Mouse (Mus musculus): Measurements from ENCODE around the gene Cnga1.
"Not testable (repeated sequence)": the region's sequence is repeated elsewhere in the genome, so short reads cannot be mapped to it uniquely, and the experiment has no call there.

The Cnga1 gene

DNA sequence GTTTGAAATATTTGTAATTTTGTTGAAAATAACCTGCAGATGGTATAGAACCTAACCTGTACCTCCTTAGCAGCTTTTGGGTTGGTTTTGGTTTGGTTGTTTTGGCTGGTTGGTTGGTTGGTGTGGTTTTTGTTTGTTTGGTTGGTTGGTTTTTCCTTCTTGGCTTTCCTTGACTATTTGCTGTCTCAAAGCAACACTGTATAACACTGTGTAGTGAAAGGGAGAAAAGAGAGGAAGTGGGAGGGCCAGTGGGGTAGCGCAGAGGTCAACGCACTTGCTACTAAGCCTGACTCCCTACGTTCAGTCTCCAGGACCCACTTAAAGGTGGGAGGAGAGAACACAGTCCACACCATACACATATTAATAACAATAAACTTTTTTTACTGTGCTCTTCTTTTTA lies 7.5 kb downstream of the Cnga1 start:
- DNase-seq, result no peak

DNA sequence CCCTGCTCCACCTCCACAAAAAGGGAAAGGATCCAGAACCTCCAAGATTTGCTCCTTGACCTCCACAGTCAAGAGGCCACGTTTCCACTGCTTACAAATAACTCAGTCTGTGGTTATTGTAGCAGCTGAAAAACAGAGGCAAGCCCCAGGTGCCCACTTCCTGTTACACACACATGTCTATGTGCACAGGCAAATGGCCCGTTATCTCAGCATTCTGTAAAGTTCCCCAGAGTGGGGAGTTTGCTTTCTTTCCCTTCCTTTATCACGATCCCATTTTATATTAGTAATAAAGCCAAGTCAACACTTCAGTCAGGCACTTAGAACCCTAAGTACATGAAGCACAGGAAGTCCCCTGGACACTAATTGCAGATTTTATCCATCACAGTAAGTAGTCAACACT lies 8.0 kb downstream of the Cnga1 start:
- DNase-seq, result no peak

DNA sequence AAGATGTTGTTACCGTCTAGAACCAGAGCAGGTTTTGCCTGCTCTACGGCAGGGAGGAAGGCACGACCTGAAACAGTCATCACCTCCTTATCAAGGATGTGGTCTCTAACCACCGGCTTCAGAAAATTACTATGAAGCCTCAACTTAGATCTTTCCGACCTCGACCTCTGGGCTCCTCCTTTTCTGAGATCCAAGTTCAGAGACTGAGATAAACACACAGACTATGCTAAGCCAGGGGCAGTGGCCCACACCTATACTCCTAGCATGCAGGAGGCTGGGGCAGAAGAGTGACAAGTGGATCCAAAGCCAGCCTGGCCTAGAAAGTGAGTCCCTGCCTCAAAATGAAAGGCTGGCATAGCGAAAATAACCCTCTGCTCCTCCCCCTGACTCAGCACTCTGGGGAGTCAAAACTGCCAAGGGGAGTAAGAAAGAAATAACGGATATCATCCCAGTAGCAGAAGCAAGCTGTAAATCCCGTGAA lies 9.2 kb downstream of the Cnga1 start:
- no peak for DNase-seq

DNA sequence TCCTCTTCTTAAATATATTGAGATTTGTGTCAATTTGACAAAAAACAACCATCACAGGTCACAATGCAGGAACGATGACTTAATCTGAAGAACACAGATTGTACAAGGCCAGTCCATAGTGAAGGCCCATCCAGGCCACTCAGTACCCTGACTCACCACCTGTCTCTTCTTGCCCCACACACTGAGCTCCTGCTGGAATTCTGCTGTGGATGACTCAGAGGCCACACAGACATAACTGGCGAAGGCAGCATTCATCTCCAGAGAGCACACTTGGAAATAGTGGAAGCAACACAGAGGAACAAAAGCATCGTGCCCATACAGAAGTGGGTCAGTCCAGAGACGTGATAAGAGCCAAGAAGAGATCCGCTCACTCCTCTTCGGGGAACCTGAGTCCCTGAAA lies 14.0 kb downstream of the Cnga1 start:
- no peak for DNase-seq

DNA sequence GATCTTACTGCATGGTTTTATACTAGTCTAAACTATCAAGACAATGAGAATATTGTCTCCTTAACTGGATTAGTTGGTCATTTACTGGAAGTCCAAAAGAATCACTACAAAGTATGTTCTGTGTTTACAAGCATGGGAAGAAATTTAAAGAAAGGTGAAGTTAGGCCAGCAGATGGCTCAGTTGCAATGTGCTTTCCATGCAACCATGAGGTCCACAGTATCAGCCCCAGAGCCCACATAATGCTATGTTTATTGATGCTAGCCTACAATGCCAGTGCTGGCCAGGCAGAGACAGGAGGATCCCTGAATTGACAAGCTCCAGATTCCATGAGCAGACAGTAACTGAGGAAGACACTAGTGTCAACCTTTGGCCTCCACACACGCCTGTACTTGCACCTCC lies 23.1 kb downstream of the Cnga1 start:
- DNase-seq, result no peak

DNA sequence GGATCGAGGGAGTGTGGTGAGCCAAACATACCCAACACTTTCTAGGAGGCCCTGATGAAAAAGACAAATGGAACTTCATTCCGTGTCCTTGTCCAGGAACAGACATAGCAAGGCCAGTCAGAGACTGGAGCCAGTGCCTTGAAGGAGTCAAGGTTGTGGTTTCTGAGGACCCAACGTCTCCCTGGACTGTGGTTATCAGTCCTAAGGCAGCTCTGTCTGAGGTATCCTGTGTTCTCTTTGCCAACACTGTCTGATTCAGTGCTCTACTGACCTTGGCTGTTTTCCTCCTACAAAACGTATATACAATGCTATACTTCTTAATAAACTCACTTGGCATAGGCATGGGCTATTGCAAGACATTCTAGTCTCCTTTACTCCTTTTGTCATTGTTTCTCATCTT lies 26.7 kb downstream of the Cnga1 start:
- no peak for DNase-seq

DNA sequence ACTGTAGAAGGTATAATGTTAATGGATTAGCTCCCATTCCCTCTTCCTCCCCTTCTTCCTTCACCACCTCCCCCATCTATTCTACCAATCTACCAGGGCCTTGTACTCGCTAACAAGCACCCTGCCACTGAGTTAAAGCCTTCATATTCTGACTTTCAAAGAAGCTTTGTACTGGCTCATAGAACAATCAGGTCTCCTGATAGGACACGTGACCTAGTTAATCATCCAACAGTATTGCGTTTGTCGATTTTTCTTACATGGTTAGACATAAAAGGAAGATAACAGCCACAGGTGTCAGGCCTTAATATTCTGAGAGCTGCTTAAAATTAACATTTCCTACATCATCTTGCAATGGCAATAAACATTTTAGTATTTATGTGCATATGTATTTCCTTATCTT lies 40.9 kb downstream of the Cnga1 start:
- DNase-seq, result no peak

DNA sequence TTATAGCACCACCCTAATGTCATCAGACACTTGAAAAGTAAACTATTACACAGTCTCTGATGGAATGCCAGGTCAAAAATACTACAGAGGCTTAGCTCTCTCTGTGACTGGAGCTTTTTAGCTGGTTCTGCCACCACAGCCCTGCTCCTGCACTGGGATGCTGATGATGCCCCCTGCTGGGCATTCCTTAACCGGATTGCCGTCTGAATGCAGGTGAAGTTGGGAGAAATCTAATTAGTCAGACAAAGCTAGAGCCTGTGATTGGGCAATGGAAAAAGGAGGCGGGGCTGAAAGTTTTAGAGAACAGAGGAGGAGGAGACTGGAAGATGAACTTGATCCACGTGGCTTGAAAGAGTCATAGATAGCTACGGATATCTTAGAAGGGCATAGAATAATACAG lies 43.1 kb downstream of the Cnga1 start:
- peak in 1 of 2 experiments; percentile 41 for DNase-seq

DNA sequence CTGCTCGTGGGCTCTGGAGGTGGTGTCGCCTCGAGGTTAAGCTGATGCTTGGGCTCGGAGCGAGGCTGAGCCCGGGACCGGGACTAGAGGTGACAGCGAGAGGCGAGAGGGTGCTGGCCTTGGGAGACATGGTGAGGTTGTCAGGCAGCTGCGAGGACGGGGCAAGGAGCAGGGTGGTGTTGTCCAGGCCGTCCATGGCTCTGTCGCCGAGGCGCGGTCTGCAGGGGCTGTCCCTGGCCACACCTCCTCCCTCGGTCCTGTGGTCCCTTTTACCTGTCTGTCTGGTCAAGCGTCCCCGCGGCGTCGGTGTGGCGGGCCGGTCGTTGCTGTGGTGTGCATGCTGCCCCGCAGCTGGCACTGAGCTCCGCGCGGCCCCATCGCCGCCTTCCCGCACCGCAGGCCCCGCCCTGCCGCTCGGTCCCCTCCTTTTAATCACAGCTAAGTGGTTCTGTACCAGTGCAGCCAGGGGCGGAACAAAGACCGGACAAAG lies 56.8 kb downstream of the Cnga1 start, which contains the start of gene Gm5868:
Gene Gm5868 (minus strand): TSS at position 360 of the 490 bp plus-strand sequence.
- DNase-seq, result peak in 1 of 2 experiments; percentile 4

DNA sequence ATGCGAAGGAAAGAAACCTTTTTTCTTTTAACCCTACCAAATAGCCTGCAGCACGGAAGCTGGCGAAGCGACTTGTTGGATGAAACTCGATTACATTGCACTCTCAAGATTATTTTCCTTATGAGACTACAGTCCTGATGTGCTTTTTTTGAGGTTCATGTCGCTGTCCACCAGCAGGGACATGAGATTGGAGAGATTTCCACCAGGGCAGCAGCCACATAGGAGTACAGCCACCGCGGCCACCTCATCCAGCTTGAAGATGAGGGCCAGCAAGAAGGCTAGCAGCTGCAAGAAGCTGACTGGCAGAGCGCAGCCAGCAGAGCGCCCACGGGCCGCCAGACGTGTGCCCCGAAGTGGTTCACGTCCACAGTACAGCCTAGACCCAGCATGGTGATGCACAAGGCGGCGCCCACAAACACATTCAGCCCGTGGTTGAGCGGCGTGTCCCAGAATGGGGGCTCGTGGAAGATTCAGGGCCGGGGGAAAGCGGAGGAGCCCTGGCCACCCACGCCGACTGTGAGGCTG lies 57.3 kb downstream of the Cnga1 start:
- not testable (repeated sequence) for DNase-seq

DNA sequence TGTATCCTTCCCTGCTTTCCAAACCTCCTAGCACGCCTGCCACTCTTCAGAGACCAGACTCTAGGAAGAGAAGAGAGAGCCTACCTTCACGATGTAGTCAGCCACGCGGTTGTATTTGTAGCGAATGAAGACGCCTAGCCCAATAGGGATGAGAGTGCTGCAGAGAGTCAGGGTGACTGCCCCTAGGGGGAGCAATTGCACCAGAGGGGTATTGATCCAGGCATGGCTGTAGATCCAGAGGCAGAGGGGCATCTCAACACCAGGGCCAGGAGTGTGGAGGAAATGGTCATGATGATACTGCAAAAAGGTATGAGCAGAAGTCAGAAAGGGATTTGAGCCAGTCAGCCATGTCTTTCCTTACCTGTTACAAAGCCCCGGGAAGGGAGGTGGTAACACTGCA lies 58.0 kb downstream of the Cnga1 start:
- DNase-seq, result not testable (repeated sequence)

DNA sequence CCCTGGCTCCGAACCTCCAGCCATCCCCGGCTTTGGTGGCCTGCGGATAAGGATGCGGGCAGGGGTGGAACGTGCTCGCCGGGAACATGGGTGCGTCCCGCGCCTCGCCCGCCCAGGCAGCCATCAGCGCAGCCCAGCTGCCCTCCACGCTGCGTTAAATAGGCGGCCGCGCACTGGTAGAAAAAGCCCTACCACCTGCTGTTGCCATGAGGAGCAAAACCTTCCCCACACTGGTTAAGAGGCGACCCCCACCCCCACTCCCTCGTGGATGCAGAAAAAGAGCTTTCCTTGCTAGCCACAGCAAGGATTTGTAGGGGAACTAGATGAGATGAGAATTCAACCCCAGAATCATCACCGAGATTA lies 63.1 kb downstream of the Cnga1 start, which contains the start of gene Zar1:
Gene Zar1 (minus strand): TSS at position 285 of the 363 bp plus-strand sequence.
- not testable (repeated sequence) for DNase-seq

DNA sequence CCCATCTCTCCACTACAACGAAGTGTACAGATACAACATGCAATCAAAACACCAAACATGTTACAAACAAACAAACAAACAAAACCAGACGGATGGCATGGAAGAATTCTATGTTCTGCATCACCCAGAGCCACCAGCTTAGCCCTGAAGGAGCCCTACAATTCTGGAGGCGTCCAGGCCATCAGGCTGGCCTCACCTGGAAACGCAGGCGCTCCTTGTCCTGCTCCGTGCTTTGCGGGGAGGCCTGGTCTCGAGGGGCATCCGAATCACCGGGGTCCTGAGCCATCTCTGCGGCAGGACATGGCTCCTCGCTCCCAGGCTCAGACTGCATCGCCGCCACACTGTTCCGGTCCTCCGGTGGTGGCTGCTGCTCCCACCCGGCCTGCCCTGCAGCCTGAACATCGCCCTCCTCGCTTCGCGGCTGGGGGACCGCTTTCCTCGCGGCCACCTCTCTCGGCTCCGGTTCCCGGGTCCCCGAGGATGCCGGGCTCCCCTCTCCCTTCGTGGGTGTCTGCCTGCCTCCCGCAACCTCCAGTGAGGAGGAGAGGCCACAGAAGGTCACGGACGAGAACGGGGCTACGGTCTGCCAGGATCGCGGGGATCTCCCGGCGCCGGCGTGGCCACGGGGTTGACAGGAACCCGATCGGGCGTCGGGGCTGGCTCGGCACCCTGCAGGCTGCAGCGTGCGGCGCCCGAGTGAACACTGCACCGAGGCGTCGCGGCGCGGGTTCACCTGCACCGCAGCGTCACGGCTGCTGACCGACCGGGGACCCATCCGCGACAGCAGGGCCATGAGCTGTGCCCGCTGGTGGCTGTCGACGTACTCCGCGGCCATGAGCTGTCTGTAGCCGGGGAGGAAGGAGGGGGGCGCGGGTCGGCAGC lies 63.7 kb downstream of the Cnga1 start:
- DNase-seq, result peak; percentile 15 to 18

DNA sequence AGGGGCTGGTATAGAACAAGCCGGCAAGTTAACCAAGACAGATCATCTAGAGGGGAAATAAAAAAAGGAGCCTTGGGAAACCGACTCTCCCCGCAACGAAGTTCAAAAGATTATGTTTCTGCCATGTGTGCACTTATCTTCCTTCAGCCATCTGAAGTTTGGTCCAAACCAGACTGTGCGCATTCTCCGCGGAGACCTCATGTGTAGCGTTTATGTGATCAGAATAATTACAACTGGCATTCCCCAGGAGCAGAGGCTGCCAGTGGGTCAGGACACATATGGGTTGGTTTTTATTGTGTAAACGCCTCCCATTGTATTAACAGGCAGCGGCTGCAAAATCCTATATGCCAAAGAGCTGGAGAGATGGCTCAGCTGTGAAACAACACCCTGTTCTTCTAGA lies 64.5 kb downstream of the Cnga1 start:
- not testable (repeated sequence) for DNase-seq

DNA sequence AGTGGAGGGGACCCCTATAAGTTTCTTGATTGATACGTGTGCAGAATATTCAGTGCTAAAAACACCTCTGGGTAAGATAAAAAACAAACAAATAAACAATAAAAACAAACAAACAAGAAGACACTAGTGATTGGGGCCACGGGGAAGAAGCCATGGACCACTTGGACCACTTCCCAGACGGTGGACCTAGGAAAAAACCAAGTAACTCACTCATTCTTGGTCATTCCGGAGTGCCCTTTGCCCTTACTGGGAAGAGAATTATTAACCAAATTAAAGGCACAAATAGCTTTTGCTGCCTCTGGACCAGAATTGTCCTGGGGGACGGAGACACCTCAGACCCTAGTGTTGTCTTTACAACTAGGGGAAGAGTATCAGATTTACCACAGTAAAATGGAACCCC lies 78.5 kb downstream of the Cnga1 start:
- DNase-seq, result no peak

DNA sequence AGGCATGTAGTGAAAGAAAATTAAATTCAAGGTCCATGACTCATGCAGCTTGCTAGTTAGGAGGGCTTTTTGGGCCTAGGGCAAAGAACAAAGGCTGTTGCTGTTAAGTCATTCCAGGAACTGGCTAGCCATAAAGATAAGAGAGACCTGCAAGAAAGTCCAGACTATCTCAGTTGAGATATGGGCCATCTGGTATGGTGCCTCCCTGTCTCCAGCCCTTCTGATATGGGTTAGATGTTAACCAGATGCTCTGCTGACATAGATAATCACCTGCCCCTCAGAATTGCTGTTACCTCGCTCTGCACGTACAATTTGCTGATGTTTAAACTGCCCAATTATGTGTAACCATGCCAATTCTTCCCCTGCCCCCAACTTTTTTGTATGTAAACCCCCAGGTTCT lies 80.9 kb downstream of the Cnga1 start:
- not testable (repeated sequence) for DNase-seq

DNA sequence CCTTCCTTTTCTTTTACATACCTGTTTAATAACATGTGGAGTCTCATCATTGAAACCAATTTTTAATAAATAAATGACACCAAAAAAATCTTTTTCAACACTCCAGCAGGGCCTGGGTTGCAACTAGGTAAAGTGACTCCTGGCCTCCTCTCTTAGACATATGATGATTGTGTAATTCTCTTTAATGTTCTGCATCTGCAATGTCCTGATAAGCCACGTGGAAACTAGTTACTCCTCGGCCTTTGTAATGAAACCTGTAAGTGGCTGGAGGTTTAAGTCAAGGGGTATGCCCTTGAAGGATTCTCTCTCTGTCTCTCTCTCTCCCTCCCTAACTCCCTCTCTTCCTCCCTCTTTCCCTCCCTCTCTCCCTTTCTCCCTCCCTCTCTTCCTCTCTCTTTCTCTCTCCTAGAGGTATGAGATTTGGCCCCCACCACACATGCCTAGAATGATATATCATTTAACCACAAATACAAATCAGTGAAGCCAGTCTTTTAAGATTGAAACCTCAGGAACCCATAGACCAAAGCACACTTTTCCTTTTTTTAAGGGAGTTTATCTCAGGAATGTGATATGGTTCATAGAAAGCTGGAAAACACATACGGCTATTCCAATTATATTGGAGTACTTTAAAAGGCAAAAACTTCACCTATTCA lies 83.0 kb downstream of the Cnga1 start:
- no peak for DNase-seq

DNA sequence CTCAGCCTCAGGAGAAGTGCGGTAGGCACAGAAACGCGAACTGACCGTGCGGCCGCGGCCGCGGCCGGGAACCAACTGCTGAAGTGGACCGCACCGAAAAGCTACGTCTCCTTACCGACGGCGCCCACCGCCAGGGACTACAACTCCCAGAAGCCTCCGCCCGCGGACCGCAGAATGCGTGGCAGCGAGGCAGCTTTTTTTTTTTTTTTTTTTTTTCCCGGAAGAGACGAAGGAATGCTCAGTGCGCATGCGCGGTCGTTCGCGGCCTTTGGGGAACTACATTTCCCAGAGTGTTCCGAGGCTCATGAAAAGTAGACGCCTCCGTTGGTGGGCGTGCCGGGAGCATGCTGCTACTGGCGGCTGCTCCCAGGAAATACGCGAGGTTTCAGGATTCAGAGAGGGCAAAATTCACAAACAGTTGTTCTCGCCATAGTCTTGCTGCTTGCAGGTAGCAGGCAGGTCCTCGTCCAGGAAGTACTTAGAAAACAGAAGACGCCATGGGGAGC lies 84.5 kb downstream of the Cnga1 start, which contains the start of gene Nfxl1:
Gene Nfxl1 (minus strand): TSS at position 141 of the 506 bp plus-strand sequence.
- DNase-seq, result peak; percentile 96 to 99

DNA sequence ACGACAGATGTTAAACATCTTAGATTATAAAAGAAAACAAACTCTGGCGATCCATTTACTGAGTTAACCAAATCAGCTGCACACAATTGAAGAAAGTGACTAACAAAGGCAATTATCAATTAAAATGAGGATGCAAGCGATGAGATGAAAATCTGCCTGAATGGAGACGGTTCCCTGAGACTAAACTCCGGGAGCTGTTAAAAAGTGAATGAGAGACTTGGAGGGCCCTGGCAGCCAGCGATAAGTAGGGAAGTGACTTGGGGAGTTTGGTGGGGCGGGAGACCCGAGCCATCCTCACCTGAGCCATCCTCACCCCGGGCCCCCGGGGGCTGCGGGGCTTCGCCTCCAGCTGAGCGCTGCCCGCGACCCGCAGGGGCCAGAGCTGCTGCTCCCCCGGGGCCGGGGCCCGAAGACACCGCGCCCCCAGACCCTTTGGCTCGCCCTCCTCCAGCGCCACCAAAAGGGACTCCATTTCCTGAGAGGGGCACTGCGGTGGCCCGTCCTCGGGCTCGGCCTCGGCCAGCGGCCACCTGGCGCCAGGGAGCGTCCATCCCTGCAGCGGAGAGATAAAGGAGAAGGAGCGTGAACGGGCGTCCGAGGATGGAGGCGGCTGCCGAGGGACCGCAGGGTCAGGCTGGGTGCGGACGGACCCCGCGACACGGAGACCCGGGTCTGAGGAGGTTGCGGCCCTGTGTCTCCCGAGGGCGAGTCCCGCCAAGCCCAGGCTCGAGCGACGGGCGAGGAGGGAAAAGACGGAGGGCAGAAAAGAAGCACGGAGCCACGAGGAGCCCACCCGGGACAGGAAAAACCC lies 85.2 kb downstream of the Cnga1 start:
- no peak for DNase-seq

DNA sequence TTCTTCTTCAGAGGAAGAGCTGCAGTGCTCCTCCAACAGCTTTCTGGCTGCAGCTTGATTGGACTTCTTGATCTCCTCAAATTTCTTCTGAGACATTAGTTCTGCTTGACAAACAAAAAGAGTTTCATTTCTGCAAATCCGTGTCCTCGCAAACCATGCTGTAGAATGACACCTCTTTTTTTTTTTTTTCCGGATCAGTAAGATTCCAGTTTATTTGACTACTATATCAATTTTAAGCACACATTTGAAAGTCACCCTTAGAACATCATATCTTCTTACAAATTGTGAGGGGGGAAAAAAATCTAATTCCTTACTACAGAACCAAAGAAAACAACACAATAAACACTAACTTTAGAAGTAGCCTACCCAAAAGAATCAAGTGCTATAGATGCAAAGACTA lies 87.8 kb downstream of the Cnga1 start:
- no peak for DNase-seq
